Mouse (Mus musculus) hindbrain, postnatal 0 days (tissue): Measurements from ENCODE around the gene Odf2l. TPM values are rescaled to one million over a fixed set of nuclear protein-coding genes. Genes with fewer than 3 reads are reported as not detected.

Source experiments
- ATAC-seq: fragments of 200-750 bp; cut with Nextera tagmentation; 2 replicates; pipeline ENCODE4 v1.8.0; 2017; ENCODE audit warnings: mild to moderate bottlenecking, moderate TSS enrichment, moderate library complexity
- DNase-seq: peaks from one replicate; pipeline ENCODE4 v3.0.0-alpha.2; 2015; ENCODE audit warnings: low spot score
- H3K27ac ChIP-seq: fragments of 300-500 bp; sonication (generic); 2 replicates; pipeline ENCODE4 v1.5.1; 2014; ENCODE audit warnings: mild to moderate bottlenecking
- H3K27me3 ChIP-seq: fragments of 300-500 bp; sonication (generic); 2 replicates; pipeline ENCODE4 v1.6.1; 2014; ENCODE audit warnings: low read length, mixed read lengths; ENCODE audit not compliant: insufficient read depth
- H3K36me3 ChIP-seq: fragments of 300-500 bp; sonication (generic); 2 replicates; pipeline ENCODE4 v1.6.1; 2014; ENCODE audit warnings: low read length, mixed read lengths; ENCODE audit not compliant: insufficient read depth
- H3K4me1 ChIP-seq: fragments of 300-500 bp; sonication (generic); 2 replicates; pipeline ENCODE4 v1.6.1; 2014; ENCODE audit warnings: antibody characterized with exemption, low read length, mixed read lengths; ENCODE audit not compliant: insufficient read depth
- H3K4me2 ChIP-seq: fragments of 300-500 bp; sonication (generic); 2 replicates; pipeline ENCODE4 v1.6.1; 2014; ENCODE audit warnings: low read depth, mild to moderate bottlenecking, low read length, moderate library complexity, mixed read lengths
- H3K4me3 ChIP-seq: fragments of 300-500 bp; sonication (generic); 2 replicates; pipeline ENCODE4 v1.5.1; 2014; ENCODE audit warnings: low read length
- H3K9ac ChIP-seq: fragments of 300-500 bp; sonication (generic); replicated peaks from 2 replicates; pipeline ENCODE4 v1.6.1; 2014; ENCODE audit warnings: mild to moderate bottlenecking, low read length, moderate library complexity, mixed read lengths
- H3K9me3 ChIP-seq: fragments of 300-500 bp; sonication (generic); 2 replicates; pipeline ENCODE4 v1.6.1; 2016; ENCODE audit warnings: low read length, mixed read lengths
- CTCF ChIP-seq: IDR thresholded peaks from 2 replicates; pipeline ENCODE4 v1.5.1; 2016; ENCODE audit warnings: antibody characterized with exemption, control low read depth, low read depth
- WGBS: fragments of 180-500 bp; shearing (Covaris S2); extraction: QIAGEN DNeasy Blood & Tissue Kit; methylation state at CpG from one replicate; pipeline ENCODE4 v1.1.7; 2014; 5-methylcytosine and 5-hydroxymethylcytosine counted together
- polyA plus RNA-seq: library from polyadenylated mRNA; unstranded; fragments of >200 nt; fragmentation: Nextera tagmentation; extraction: Ambion mirVana; gene quantifications from 2 replicates; pipeline ENCODE4 v1.2.1, GENCODE M21; 2015
- total RNA-seq: library from RNA; depleted of rRNA; stranded (reverse); fragments of >200 nt; gene quantifications from 2 replicates; pipeline ENCODE4 v1.2.3, GENCODE M21; 2014; rRNA removed

Gene Odf2l
- total and polyA plus RNA-seq, 2 experiments from 2014 or later, result 7.8 to 9.7 TPM

DNA sequence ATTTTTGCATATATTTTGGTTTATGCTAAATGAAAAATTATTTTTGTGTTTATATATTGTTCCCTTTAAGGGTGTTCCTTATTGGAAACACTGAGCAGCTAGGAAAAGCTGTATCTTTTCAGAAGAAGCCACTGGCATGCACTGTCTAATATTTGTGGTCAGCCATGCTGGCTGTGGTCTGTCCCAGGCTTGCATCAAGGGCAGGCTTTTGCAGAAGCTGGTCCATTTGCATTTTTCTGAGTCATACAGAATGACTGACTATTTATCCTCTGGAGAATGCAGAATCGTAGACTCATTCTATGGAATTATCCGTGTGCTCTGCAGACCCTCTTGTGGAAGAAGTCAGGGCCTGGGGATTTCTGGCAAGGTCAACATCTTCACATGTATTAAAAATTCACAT, 79.7 kb downstream of the Odf2l start:
- Histone ChIP-seq H3K9me3 (no peaks in the 10 kb centered on the region), H3K27me3 (no peaks in the 10 kb centered on the region), H3K36me3 (no peaks in the 10 kb centered on the region), H3K4me3 (no peak overlapping the region), H3K4me2 (no peak overlapping the region), H3K27ac (no peak overlapping the region), H3K4me1 (no peaks in the 10 kb centered on the region), H3K9ac (no peak overlapping the region)
- TF ChIP-seq CTCF, result no peak
- ATAC-seq (no peak), DNase-seq (no peak)
- 77% methylated on average over 2 of the region's 2 CpGs for WGBS

Other genes with a start within 250 kb of the Odf2l start
- 0.43 TPM in 1 of 2 replicates, not detected in the other for gene Clca4b, start 186.1 kb upstream of the Odf2l start, total RNA-seq
- 0.05 TPM in 1 of 2 replicates, not detected in the other for gene Clca4b, start 186.1 kb upstream of the Odf2l start, polyA plus RNA-seq
- not detected in 2 replicates for gene Clca4a, start 143.5 kb upstream of the Odf2l start, total RNA-seq
- 0.09 TPM in 1 of 2 replicates, not detected in the other for gene Clca4a, start 143.5 kb upstream of the Odf2l start, polyA plus RNA-seq
- not detected in 2 replicates for gene Clca1, start 85.8 kb upstream of the Odf2l start, total RNA-seq
- gene Clca1, start 85.8 kb upstream of the Odf2l start, polyA plus RNA-seq, result not detected in 2 replicates
- gene Clca2, start 19.1 kb upstream of the Odf2l start, total RNA-seq, result 0.36 TPM in 1 of 2 replicates, not detected in the other
- gene Clca2, start 19.1 kb upstream of the Odf2l start, polyA plus RNA-seq, result 0.04 TPM in 1 of 2 replicates, not detected in the other
- gene Col24a1, start 173.9 kb downstream of the Odf2l start, total RNA-seq, result 1.0 and 2.1 TPM in 2 replicates
- 1.4 and 1.8 TPM in 2 replicates for gene Col24a1, start 173.9 kb downstream of the Odf2l start, polyA plus RNA-seq